16 mouse cellular contexts compared by ENCODE assay signal in the genomic region with DNA sequence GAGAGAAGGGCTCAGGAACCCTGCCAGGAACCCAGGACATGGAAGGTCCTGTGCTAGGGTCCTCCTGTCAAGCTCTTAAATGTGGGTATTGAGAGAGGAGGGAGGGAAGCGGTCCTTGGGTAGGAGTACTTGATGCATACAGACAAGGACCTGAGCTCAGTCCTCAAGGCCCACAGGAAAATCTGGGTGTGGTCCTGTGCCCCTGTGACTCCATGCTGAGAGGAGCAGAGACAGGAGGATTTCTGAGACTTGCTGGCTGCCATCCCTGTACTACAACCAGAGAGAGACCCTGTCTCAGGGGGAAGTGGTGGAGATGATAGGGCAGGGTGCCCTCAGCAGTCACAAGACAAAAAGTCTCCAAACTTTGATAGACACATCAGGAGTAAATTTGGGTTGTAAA. TPM values are rescaled to one million over a fixed set of nuclear protein-coding genes. Genes with fewer than 3 reads are reported as not detected.
DNase-seq lines count a peak whose midpoint lies in the region; ATAC-seq and TF ChIP-seq lines count a peak whose summit lies in the region.
"Had no signal": no experiment of that assay in that cellular context is flagged by ENCODE, and none has a peak within 500 bp of the region (broad histone marks: within the 10 kb centered on the region; RNA-seq: fewer than 3 reads in every experiment).

No protein-coding gene starts in this region.

- no peak overlapping the region for H3K4me3 ChIP-seq in heart, embryonic 12.5 days
- H3K4me3 ChIP-seq in left cerebral cortex, adult 2 months: no peak overlapping the region
- no peak overlapping the region for H3K4me3 ChIP-seq in hindbrain, embryonic 14.5 days (replicated peaks; ENCODE audit: low read length)
- H3K4me3 ChIP-seq in neural tube, embryonic 15.5 days (replicated peaks): no peak overlapping the region
- H3K4me3 ChIP-seq: embryonic facial prominence, embryonic 12.5 days; midbrain, embryonic 12.5 days had no signal

- WGBS in heart, embryonic 12.5 days: 94% methylated on average over 1 of the region's 1 CpGs
- WGBS in hindbrain, embryonic 14.5 days: 64% methylated on average over 1 of the region's 1 CpGs
- 61% methylated on average over 1 of the region's 1 CpGs for WGBS in neural tube, embryonic 15.5 days

- H3K27me3 ChIP-seq in heart, embryonic 12.5 days (replicated peaks): no peaks in the 10 kb centered on the region
- no peaks in the 10 kb centered on the region for H3K27me3 ChIP-seq in hindbrain, embryonic 14.5 days (ENCODE audit: control insufficient read depth, insufficient read depth, low read length)
- H3K27me3 ChIP-seq in neural tube, embryonic 15.5 days (replicated peaks): no peaks in the 10 kb centered on the region
- H3K27me3 ChIP-seq: embryonic facial prominence, embryonic 12.5 days; midbrain, embryonic 12.5 days had no signal

- no peaks in the 10 kb centered on the region for H3K9me3 ChIP-seq in heart, embryonic 12.5 days (replicated peaks)
- H3K9me3 ChIP-seq in hindbrain, embryonic 14.5 days (ENCODE audit: control insufficient read depth, low read length): no peaks in the 10 kb centered on the region
- H3K9me3 ChIP-seq in neural tube, embryonic 15.5 days (replicated peaks): no peaks in the 10 kb centered on the region
- H3K9me3 ChIP-seq: embryonic facial prominence, embryonic 12.5 days; midbrain, embryonic 12.5 days had no signal

- no peaks in the 10 kb centered on the region for H3K36me3 ChIP-seq in heart, embryonic 12.5 days
- no peaks in the 10 kb centered on the region for H3K36me3 ChIP-seq in hindbrain, embryonic 14.5 days (replicated peaks; ENCODE audit: control insufficient read depth, insufficient read depth)
- H3K36me3 ChIP-seq in neural tube, embryonic 15.5 days: no peaks in the 10 kb centered on the region
- H3K36me3 ChIP-seq: embryonic facial prominence, embryonic 12.5 days; midbrain, embryonic 12.5 days had no signal

- 0 out of 2 replicates have a peak overlapping the region, but pooled peaks have one; percentile 6 for H3K27ac ChIP-seq in heart, embryonic 12.5 days (ENCODE audit: poor library complexity, severe bottlenecking)
- H3K27ac ChIP-seq in left cerebral cortex, adult 2 months: no peak overlapping the region
- H3K27ac ChIP-seq in hindbrain, embryonic 14.5 days: peak overlapping the region; percentile 51
- peak overlapping the region; percentile 58; the same call in 1 of the 2 replicates for H3K27ac ChIP-seq in neural tube, embryonic 15.5 days (replicated peaks)
- H3K27ac ChIP-seq: embryonic facial prominence, embryonic 12.5 days; midbrain, embryonic 12.5 days had no signal

- H3K9ac ChIP-seq in heart, embryonic 12.5 days: no peak overlapping the region
- no peak overlapping the region for H3K9ac ChIP-seq in hindbrain, embryonic 14.5 days
- no peak overlapping the region for H3K9ac ChIP-seq in neural tube, embryonic 15.5 days (replicated peaks)
- H3K9ac ChIP-seq: embryonic facial prominence, embryonic 12.5 days; midbrain, embryonic 12.5 days had no signal

- no peak overlapping the region for H3K4me2 ChIP-seq in heart, embryonic 12.5 days
- H3K4me2 ChIP-seq in hindbrain, embryonic 14.5 days (replicated peaks): no peak overlapping the region
- no peak overlapping the region for H3K4me2 ChIP-seq in neural tube, embryonic 15.5 days
- H3K4me2 ChIP-seq: embryonic facial prominence, embryonic 12.5 days; midbrain, embryonic 12.5 days had no signal

- TF ChIP-seq CTCF in left cerebral cortex, adult 2 months (IDR thresholded peaks at IDR 0.05): no peak

- intact Hi-C loops in left cerebral cortex, postnatal 4 days (cut with DNase I): no loop called here
- intact Hi-C loops in left cerebral cortex, adult 2 months (cut with DNase I): no loop called here

- DNase-seq in heart, adult 18-20 months: no peak
- DNase-seq in left cerebral cortex, postnatal 4 days: peak; percentile 46
- DNase-seq in left cerebral cortex, adult 2 months (ENCODE audit: extremely low spot score in 1 of 2, low spot score in 2 of 2): no peak
- DNase-seq in hindbrain, embryonic 14.5 days (ENCODE audit: low spot score): no peak
- no peak for DNase-seq in cerebellum, adult 9-11 months
- DNase-seq in Muller cell, postnatal 12 days (ENCODE audit: inconsistent ontology term): no peak
- DNase-seq: cerebellum, adult 8-10 months; spleen, adult 18-20 months had no signal

- ATAC-seq in heart, embryonic 12.5 days (ENCODE audit: insufficient number of reproducible peaks, low FRiP score): no peak
- ATAC-seq in hindbrain, embryonic 14.5 days (ENCODE audit: low FRiP score): no peak
- ATAC-seq in neural tube, embryonic 15.5 days (ENCODE audit: low FRiP score): peak; percentile 32

- peaks cover 26% of the 10 kb centered on the region for H3K4me1 ChIP-seq in heart, embryonic 12.5 days (replicated peaks)
- peaks cover 14% of the 10 kb centered on the region; the same call in 1 of the 2 replicates for H3K4me1 ChIP-seq in hindbrain, embryonic 14.5 days (replicated peaks; ENCODE audit: control insufficient read depth, insufficient read depth, low read length)
- H3K4me1 ChIP-seq in neural tube, embryonic 15.5 days: peaks cover 5% of the 10 kb centered on the region

RNA-seq across cellular contexts. Expression of a gene that starts 25.3 kb away (rescaled TPM):
- polyA plus RNA-seq in heart, embryonic 12.5 days (2016; fragmentation: Nextera tagmentation; extraction: Ambion mirVana): 0.21 and 0.24 TPM in 2 replicates
- not detected for total RNA-seq in heart, adult 18-20 months (2021)
- 1 to 10 TPM; 4.1 to 5.2 TPM for total RNA-seq in left cerebral cortex, postnatal 4 days (2021)
- total RNA-seq in left cerebral cortex, adult 2 months (2021): 1 to 10 TPM; 7.9 to 9.2 TPM
- polyA plus RNA-seq in hindbrain, embryonic 14.5 days (2014; fragmentation: Nextera tagmentation; extraction: Ambion mirVana): 16.1 and 17.9 TPM in 2 replicates
- 19.9 and 25.6 TPM in 2 replicates for polyA plus RNA-seq in neural tube, embryonic 15.5 days (2015; fragmentation: Nextera tagmentation; extraction: Ambion mirVana)
- total RNA-seq: adrenal gland, adult 18-20 months; gastrocnemius, adult 8-10 months had no signal
- polyA plus RNA-seq: C2C12; embryonic facial prominence, embryonic 12.5 days had no signal

RNA-seq across cellular contexts. Expression of a gene that starts 41.8 kb away (rescaled TPM):
- 37.9 and 41.6 TPM in 2 replicates for polyA plus RNA-seq in heart, embryonic 12.5 days (2016; fragmentation: Nextera tagmentation; extraction: Ambion mirVana)
- total RNA-seq in heart, adult 18-20 months (2021): 1 to 10 TPM; 7.7 to 8.4 TPM
- 10 to 100 TPM; 21.3 to 22.3 TPM for total RNA-seq in left cerebral cortex, postnatal 4 days (2021)
- 10 to 100 TPM; 16.9 to 17.5 TPM for total RNA-seq in left cerebral cortex, adult 2 months (2021)
- 46.0 and 50.4 TPM in 2 replicates for polyA plus RNA-seq in hindbrain, embryonic 14.5 days (2014; fragmentation: Nextera tagmentation; extraction: Ambion mirVana)
- polyA plus RNA-seq in neural tube, embryonic 15.5 days (2015; fragmentation: Nextera tagmentation; extraction: Ambion mirVana): 49.8 and 55.7 TPM in 2 replicates

RNA-seq across cellular contexts. Expression of a gene that starts 56.2 kb away (rescaled TPM):
- polyA plus RNA-seq in heart, embryonic 12.5 days (2016; fragmentation: Nextera tagmentation; extraction: Ambion mirVana): 24.2 and 25.4 TPM in 2 replicates
- 10 to 100 TPM; 31.4 to 34.6 TPM for total RNA-seq in heart, adult 18-20 months (2021)
- 10 to 100 TPM; 19.3 TPM for total RNA-seq in left cerebral cortex, postnatal 4 days (2021)
- 10 to 100 TPM; 12.9 to 13.2 TPM for total RNA-seq in left cerebral cortex, adult 2 months (2021)
- 17.6 and 19.5 TPM in 2 replicates for polyA plus RNA-seq in hindbrain, embryonic 14.5 days (2014; fragmentation: Nextera tagmentation; extraction: Ambion mirVana)
- 17.2 and 20.5 TPM in 2 replicates for polyA plus RNA-seq in neural tube, embryonic 15.5 days (2015; fragmentation: Nextera tagmentation; extraction: Ambion mirVana)
- total RNA-seq: MEL had no signal

Comparison
In these comparisons a context has a peak if more than half of its experiments do, and no peak if none do; other contexts are left out.
1. RNA of a gene that starts 25.3 kb away (total RNA-seq): 7.9 to 9.2 TPM in left cerebral cortex, adult 2 months and 4.1 to 5.2 TPM in left cerebral cortex, postnatal 4 days; not detected in heart, adult 18-20 months; every median in the first group is over 4 times any median in the second.